Mouse (Mus musculus) ES-CJ7 (cell line): Measurements from ENCODE around the gene Prcd.
"Not testable (repeated sequence)": the region's sequence is repeated elsewhere in the genome, so short reads cannot be mapped to it uniquely, and the experiment has no call there.

ENCODE experiments used
- DNase-seq: peaks from one replicate; pipeline ENCODE4 v3.0.0; 2011; ENCODE audit warnings: low read depth, low spot score

Gene Prcd

DNA sequence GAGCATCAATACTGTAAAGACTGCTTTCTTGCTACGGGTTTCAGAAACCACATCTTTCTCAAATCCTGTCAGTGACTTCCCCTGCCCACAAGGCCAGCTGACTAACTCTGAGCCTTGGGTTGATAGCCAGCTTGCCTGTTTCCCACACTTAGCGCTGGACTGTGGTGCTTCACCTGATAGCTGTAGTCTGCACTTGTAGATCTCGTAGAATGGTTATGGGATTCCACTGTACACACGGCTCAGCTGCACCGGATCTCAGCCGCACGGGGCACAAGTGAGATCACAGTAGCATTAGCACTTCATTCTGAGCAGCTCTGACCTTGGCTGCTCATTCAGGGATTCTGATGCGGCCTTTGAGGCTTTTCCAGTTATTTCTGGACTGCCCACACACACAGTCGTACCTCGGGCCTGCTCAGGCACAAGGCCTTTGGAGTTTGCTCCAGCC is 15.1 kb downstream of the Prcd start:
- DNase-seq = no peak

DNA sequence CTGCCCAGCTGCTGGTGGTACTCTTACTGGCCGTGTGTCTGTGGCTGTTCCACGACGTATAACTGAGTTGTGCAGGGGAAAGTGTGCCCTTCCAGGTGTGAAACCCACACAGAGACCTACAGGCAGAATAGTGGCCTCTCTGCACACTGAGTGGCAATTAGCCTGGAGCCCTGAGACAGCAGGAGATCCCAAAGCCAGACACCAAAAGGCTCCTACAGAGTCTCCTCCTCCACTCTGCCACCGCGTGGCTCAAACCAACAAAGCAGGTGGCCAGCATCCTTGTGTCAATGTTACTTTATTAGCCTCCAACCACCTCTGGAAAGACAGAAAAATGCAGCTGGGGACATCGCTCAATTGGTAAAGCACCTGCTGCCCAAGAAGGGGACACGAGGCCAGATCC is 15.5 kb downstream of the Prcd start:
- DNase-seq = no peak

DNA sequence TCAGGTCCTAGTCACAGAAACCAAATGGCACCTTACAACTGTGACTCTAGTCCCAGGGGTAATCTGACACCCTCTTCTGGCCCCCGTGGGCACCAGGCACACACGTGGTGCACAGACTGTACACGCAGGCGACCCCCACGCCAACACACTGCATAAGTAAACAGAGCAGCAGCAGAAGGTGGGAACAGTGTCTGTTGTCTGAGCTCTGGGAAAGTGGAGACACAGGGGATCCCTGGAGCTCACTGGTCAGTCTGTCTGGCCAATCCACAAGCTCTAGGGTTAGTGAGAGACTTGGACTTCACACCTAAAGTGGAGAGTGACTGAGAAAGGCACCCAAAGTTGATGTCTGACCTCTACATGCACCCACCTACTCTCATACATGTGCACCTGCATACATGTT is 16.0 kb downstream of the Prcd start:
- DNase-seq = no peak

DNA sequence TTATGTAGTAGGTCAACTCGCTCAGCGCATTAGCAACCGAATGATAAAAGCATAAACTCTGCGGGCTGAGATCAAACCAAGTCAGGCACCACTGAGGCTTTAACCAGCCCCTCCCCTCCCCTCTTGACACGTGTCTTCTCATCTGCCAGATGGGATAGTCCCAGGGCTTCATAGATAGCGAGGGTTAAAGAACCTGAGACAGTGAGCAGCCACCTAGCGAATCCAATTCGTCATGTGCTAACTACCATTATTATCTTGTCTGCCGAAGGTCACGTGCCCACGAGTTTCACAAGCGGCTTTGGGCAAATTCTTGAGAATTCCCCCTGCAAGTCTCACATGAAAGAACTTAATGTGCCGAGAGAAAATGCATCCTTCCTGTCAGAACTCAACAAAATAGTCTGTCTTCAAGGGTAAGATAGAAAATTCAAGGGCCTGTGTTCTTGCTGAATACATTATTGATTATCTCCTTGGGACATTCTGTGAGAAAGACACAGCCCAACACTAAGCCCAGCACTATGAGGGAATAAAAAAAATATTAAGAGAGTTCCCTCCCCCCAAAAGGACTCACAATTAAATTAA is 16.5 kb downstream of the Prcd start:
- no peak for DNase-seq

DNA sequence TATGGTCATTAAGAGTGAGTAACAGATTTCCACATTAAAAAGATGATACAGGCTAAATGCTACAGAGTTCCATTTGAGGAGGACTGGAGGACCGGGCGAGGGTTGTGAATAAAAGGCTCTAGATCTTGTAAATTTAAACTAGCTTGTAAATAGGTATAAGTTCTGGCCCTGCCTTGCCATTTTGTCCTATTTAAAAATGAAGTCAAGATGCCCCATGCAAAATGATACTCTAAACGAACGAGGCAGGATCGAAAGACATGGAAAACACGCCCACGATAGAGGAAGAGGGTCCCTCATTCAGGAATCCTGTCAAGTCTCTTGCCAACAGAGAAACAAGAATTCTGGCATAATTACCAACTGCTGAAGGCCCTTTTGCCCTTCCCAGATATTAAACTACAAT is 17.1 kb downstream of the Prcd start:
- no peak for DNase-seq

DNA sequence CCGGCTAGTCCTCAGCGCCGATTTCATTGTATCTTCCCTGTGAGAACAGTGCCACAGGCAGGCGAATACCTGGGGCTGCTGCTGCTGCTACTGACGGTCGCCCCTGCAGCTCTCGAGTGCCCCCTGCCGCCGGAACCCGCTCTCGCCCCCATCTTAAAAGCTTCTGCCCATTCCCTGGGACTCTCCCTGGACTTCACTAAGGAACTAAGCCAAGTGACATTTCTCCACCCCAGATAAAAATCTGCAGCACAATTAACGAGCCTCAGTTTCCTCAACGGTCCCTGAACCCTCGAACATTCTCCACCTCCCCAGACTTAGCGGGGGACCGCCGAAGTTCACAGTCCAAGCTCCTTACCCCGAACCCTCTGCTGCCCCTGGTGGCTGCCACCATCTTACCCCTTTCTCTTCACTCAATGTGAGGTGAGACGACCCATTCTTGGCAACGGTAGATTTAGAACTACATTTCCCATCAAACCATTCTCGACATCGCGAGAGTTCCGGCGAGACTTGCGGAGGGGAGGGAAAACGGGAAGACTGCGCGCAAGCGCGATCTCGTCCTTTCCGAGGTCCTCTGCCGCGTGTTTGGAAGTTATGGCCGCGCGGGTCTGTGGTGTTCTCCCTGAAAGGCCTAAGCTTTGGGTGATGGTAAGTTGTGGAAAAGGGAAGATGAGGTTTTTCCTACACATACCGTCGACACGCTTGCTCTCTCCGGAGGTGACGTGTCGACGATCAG is 17.9 kb downstream of the Prcd start:
- DNase-seq = peak; percentile 100

DNA sequence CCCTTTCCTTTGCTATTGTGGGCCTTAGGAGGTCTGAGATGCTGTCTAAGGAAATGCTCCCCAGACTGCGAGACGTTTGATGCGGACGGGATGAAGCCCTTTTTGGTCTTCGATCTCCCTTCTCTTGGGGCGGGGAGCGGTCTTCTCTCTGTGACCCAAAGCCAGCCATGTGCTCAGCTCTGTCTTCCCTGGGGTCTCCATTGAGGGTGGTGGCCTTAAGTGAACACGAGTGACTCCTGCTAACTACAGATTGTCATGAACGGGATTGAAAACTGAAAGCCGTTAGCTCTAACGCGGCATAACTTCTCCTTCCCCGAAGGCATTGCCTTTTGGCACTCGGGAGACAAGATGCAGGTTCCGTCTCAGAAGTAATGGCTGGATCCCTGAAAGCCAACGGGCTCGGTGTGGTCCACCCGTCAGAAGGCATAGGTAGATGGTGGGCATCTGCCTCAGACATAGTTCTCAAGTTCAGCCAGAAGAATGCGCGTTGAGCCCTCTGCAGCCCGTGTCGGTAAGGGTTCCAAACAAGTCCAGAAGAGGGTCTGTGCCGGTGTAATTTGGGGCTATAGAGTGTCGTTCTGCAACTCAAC is 18.6 kb downstream of the Prcd start:
- no peak for DNase-seq

DNA sequence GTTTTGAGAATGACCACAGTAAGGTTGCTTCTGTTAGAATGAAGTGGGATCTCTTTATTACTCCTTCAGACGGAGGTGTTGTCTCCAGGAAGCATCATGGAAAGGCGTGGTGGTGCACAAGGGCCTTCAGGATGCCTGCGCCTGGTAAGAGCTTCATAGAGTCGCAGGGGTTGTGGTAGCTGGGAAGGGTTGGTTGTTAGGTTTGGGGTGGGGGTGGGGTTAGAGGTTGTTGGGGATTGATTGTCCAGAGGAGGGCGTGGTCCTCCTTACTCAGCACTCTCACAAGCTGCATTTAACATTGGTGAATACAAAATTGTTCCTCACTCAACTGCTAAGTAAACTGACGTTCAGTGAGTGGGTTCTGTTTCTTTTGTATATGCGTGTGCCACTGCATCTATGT is 19.3 kb downstream of the Prcd start:
- peak; percentile 88 for DNase-seq

DNA sequence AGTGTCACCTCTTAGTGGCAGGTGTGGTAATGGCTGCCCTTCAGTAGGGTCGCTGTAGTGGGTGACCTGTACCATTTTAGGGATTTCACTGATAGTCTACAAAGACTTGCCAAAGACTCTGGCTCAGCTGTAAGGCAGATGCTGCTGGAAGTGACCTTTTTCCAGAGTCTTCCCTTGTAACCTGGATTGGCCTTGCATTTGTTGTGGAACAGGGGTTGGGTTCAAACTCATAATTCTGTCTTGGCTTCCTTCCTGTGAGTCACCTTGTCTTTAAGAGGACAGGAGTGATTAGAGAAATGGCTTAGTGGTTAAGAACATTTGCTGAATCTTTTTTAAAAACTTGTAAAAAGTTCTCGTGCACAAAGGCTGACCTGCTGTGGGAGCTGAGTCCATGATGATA is 20.1 kb downstream of the Prcd start:
- DNase-seq = no peak

DNA sequence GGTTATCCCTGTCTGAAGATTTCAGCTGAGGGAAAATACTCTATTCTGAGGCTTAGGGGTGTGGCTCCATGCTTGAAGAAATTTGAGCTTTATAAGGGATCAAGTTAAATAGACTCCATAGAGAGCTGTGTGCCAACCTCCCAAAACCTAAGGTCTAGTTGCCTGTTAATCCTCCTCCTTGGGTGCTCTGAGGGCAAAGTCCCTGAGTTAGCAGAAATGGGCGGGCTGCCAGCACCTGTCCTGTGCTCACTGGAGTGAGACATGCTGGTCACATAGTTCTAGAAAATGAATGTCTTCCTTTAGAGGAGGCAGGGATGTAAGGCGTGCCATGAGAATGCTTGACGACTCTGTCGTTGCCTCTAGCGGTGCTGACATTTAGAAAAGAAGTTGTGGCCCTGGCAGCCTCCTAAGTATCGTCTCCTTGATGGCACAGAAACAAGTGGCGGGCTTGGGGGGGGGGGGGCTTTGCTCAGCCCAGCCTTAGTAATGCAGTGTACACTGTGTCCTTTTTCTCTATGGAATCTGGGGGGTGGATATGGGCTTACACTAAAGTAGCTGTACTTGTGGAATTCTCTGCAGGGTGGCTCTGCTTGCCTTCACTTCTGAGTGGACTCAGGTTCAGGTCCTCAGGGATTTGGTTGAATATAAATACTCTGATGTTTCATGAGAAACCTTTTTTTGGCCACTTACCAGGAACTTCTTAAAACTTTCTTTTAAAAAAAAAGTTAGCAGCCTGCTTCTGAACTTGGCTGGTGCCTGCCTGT is 21.5 kb downstream of the Prcd start:
- no peak for DNase-seq

DNA sequence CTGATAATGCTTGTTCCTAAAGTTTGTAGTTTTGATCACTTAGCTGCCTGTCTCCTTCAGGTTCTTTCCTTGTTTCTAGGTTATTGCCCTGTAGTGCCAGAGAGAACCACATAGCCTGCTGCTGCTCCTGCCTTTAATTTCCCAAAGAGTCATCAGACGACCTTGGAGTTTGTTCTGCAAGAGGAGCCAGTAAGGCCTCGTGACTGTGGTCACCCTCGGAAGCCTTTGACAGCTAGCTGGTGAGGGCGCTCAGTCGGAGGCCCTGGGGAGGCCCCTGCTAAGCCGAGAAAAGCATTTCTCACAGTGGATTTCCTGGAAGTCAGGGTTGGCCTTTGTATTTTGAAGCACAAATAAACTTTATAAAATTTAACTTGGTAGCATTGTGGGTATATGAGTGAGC is 22.1 kb downstream of the Prcd start:
- not testable (repeated sequence) for DNase-seq

DNA sequence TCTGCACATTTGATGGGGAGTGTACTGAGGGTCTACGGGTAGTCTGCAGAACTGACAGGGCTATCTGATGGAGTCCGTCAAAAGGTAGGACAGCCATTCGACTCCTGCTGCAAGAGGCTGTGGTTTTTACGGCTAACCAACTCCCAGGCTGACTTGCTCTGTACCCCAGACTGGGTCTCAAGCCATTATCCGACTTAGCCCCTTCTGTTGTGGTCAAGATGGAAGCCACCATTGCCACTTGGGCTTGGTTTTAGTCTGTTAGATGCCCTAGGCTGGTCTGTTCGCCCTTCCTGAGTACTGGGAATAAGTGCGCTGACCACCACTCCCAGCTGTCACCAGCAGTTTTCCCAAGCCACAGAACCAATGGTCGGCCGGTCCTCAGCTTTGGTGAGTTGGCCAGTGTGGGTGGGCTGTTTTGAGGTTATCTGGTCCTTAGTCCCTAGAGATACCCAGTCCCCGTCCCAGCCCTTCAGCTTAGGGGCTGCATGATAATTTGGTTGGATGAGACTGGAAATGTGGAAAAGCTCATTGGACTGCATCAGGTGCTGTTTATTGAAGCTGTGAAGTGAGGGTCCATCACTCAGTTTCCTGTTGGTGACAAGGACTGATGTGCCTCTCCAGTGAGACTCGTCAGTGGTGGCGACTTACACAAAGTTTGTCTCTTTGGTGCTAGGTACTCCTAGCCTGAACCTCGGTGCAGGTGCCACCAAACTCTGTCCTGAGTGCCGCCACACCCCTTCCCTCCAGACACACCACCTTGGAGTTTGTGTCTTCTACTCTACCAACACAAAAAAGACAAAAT is 23.0 kb downstream of the Prcd start:
- DNase-seq = no peak

DNA sequence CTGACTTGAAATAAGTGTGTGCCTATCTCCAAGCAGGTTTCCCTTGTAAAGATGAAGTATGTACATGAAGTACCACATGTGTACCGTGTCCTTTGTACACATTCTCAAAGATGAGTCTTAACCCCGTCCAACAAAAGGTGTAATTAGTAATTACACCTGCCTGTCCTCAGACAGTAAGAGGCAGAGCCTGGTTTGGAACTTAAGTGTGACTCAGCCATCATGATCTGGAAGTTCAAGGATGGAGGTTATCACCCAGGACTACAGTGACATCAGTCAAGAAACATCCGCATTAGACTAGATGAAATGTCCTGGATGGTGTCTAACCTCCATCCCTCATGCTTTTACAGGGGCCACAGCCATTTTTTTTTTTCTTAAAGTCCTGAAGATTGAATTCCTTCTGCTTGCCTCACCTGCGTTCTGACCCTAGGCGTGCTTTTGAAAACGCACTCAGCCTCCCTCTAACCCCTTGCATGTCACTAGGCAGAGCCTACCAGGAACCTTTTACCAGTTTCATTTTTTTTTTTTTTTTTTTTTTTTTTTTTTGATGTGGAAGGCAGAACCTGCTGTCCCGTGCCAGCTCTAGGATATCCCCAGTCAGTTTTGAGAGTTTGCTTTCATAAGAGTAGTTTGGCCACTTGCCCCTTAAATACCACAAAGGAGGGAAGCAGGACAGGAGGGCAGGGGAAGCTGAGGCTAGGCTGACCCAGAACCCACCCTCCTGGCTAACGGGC is 24.5 kb downstream of the Prcd start:
- DNase-seq = no peak

DNA sequence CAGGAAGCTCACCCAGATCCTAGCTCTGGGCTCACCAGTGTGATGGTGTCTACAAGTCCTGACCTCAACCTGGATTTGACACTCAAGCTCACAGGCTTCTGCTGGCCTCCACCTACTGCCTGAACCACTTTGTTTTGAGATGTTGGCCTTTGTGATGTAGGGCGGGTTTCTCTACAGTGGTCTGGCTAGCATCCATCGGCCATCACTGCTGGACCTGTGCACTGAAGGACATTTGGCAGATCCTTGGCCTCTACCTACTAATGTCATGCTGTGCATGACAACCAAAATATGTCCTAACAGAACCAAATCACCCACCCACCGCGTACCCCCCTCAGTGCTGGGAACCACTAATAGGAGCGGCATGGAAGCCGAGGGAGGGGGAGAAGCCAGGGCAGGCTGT is 25.8 kb downstream of the Prcd start:
- no peak for DNase-seq

DNA sequence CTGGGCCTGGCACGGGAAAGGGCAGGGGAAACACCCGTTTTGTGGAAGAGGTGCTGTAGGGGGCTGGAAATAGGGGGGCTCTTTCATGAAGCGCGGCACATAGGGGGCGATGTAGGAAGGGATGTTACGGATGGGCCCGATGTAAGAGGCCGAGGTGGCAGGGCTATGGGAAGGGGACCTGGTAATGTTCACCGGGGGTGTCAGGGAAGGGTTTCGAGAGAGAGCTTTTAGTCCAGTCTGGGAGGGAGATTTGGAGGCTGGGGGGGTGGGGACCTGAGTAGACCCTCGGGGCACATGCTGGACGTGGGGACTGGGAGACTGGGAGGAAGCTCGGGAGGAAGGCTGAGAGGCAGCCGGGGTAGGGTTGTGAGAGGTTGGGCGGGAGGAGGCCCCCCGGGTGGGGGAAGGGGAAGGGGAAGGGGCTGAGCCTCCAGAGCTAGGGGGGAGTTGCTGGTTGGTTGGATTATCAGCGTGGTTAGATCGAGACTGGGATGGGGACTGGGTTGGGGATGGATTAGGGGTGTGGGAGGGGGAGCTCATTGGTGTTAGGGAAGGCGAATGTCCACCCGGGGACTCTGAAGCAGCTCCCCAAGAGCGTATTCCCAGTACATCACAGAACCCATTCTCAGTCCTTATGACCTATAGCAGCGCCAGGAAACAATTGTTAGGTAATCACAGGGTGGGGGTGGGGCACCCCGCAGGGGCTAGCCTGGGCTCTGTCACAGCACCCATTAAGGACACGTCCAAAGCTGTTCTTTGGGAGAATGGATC is 27.2 kb downstream of the Prcd start:
- DNase-seq = no peak

DNA sequence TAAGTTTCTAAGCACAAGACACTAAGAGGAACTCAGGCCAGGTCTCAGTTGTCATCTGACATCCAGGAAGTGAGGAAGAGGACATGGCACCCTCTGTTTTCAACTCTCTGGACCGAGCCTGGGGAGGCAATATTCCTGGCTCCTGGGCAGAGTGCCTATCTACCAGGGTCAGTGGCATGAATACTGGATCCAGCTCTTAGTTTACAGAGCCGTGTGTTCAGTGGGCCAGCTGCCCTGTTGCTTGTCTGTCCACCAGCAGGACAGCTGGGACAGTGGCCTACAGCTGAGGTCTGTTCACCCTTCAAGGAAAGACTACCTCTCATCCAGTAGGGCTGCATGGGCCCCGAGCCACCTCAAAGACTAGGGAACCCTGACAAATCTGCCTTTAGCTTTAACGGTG is 27.8 kb downstream of the Prcd start:
- no peak for DNase-seq

DNA sequence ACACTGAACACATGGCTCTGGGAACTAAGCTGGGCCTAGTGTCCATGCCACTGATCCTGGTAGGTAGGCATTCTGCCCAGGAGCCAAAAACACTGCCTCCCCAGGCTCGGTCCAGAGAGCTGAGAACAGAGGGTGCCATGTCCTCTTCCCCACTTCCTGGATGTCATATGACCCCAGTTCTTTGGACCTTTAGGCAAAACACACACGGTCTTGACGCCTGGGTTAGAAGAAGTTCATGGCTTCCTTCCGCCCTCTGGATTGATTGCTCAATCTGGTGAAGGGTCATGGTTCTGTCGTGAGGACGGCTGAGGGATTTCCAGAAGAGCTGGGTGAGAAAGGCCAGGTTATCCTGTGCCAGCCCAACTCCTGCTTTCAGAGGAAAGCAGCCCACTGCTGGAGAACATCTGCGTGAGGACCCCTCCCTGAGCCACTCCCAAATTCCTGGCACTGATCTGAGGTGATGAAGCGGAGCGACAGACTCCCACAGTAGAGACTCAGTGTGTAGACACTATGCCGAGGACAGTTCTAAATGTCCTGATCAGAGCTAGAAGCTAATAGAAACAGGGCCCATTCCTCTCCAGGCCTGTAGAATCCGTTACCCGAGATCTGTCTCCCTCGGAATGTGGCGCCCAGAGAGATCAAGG is 29.3 kb downstream of the Prcd start:
- peak; percentile 58 for DNase-seq

DNA sequence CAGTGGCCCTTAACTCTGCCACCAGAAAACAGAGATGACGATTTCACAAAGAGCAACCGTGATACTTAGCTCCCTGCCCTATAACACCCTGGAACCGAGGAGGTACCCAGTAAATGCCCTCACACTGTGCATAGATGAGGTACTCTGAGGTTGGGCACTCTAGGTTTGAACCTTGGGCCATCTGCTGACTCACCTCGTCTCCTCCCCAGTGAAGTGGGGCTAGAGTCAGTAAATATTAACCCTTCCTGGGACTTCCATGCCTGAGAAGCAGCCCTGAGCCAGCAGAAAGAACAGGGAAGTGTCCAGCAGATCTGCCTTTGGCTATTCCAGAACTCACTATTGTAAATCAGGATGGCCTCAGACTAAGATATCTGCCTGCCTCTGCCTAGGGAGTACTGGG is 30.4 kb downstream of the Prcd start:
- no peak for DNase-seq

DNA sequence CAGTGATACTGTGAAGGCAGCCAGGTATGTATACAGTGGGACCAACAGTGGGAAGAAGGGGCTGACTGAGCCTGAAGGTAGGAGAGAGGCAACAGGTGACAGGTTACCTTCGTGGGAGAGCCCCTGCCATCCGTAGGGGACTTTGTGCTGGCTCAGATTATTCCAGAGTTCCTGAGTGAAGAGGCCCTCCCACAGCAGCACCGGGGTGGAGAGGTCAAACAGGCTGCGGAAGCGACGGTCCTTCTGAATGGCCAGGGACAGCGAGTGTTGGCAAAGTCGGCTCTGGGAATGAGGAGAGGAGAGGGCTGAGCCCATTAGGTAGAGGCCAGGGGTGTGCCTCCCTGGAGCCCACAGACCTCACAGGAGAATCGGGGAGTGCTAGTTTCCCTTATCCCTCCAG is 32.4 kb downstream of the Prcd start:
- no peak for DNase-seq

DNA sequence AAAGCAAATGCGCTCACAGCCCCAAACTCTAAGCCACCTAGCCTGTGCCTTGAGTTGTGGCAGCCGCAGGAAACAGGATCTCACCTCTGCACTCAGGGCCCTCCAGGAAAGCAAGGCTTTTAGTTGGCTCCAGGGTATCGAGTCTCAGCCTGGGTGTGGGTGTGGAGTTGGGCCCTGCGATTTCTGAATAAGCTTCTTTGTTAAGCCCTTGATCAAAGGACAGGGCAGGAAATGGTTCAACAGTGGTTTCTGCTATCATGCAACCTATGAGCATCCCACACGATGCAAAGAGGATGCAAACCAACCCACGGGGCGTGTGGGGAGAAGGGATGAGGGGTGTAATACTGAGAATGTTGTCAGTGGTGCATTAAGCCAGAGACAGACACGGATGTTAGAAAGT is 34.6 kb downstream of the Prcd start:
- no peak for DNase-seq
